Mouse (Mus musculus) thymus, adult 2 months (tissue): Measurements from ENCODE around the gene Tom1l2.

Source experiments
- CTCF ChIP-seq: fragments of 200-500 bp; IDR thresholded peaks from 2 replicates; pipeline ENCODE4 v1.5.1; 2012; ENCODE audit warnings: mild to moderate bottlenecking, control low read depth, low read length, moderate library complexity, borderline replicate concordance; ENCODE audit not compliant: control insufficient read depth, poor library complexity, insufficient read depth; ENCODE audit errors: extremely low read depth
- POLR2A ChIP-seq: fragments of 200-500 bp; IDR thresholded peaks from 2 replicates; pipeline ENCODE4 v1.6.1; 2012; ENCODE audit warnings: mild to moderate bottlenecking, low read length, control low read depth, moderate library complexity; ENCODE audit not compliant: control insufficient read depth, poor library complexity, insufficient read depth; ENCODE audit errors: extremely low read depth

DNA sequence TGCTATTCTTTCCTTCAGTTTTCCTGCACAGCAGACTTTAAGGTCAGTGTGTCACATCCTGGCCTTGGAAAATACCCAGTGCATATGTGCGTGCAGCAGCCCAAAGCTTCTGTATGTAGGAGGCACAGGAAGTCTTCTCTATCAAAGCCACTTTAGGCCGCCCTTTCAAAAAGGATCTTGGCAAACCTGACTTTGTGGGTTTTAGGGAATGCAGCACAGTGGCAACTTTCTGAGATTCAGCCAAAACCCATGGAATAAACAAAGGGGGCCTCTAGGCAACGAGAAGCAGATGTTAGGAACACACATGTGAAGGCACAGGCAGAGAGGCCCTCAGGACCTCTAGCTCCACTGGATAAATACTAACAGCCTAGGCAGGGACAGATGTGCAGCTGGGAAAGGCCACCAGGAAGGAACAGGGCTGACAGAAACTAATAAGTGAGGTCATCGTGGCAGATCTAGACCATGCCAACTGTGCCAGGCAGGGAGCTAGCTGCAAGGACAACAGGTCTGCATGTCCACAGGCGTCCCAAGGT, 79.4 kb downstream of the Tom1l2 start:
- TF ChIP-seq CTCF (no peak), POLR2A (no peak)
